Mouse (Mus musculus) stomach, postnatal 0 days (tissue): ENCODE data around the gene Meis1. TPM values are rescaled to one million over a fixed set of nuclear protein-coding genes. Genes with fewer than 3 reads are reported as not detected.

Source experiments
- ATAC-seq: fragments of 200-750 bp; cut with Nextera tagmentation; 2 replicates; pipeline ENCODE4 v1.8.0; 2017; ENCODE audit not compliant: low FRiP score, low TSS enrichment
- DNase-seq: peaks from one replicate; pipeline ENCODE4 v3.0.0-alpha.2; 2016; ENCODE audit warnings: low spot score
- H3K27ac ChIP-seq: fragments of 300-500 bp; sonication (generic); replicated peaks from 2 replicates; pipeline ENCODE4 v1.5.1; 2014; ENCODE audit warnings: mild to moderate bottlenecking, control low read depth
- H3K27me3 ChIP-seq: fragments of 300-500 bp; sonication (generic); 2 replicates; pipeline ENCODE4 v1.6.1; 2014; ENCODE audit warnings: low read length; ENCODE audit not compliant: control insufficient read depth, insufficient read depth
- H3K36me3 ChIP-seq: fragments of 300-500 bp; sonication (generic); 2 replicates; pipeline ENCODE4 v1.6.1; 2014; ENCODE audit warnings: low read length, mixed read lengths; ENCODE audit not compliant: control insufficient read depth, insufficient read depth
- H3K4me1 ChIP-seq: fragments of 300-500 bp; sonication (generic); replicated peaks from 2 replicates; pipeline ENCODE4 v1.6.1; 2014; ENCODE audit warnings: antibody characterized with exemption; ENCODE audit not compliant: control insufficient read depth, insufficient read depth
- H3K4me2 ChIP-seq: fragments of 300-500 bp; sonication (generic); replicated peaks from 2 replicates; pipeline ENCODE4 v1.6.1; 2014; ENCODE audit warnings: low read depth, mild to moderate bottlenecking, control low read depth, moderate library complexity
- H3K4me3 ChIP-seq: fragments of 300-500 bp; sonication (generic); 2 replicates; pipeline ENCODE4 v1.5.1; 2014; ENCODE audit warnings: low read depth, low read length, control low read depth
- H3K9ac ChIP-seq: fragments of 300-500 bp; sonication (generic); 2 replicates; pipeline ENCODE4 v1.6.1; 2014; ENCODE audit warnings: mild to moderate bottlenecking, low read length, control low read depth, mixed read lengths
- H3K9me3 ChIP-seq: fragments of 300-500 bp; sonication (generic); 2 replicates; pipeline ENCODE4 v1.6.1; 2016; ENCODE audit warnings: low read length; ENCODE audit not compliant: control insufficient read depth
- CTCF ChIP-seq: IDR thresholded peaks from 2 replicates; pipeline ENCODE4 v1.5.1; 2016; ENCODE audit warnings: antibody characterized with exemption, low read depth, mild to moderate bottlenecking, moderate library complexity
- EP300 ChIP-seq: optimal IDR thresholded peaks from 2 replicates; pipeline ENCODE3; 2016; ENCODE audit warnings: antibody characterized with exemption
- WGBS: fragments of 180-500 bp; shearing (Covaris S2); extraction: QIAGEN DNeasy Blood & Tissue Kit; methylation state at CpG from one replicate; pipeline ENCODE4 v1.1.7; 2014; 5-methylcytosine and 5-hydroxymethylcytosine counted together
- polyA plus RNA-seq: library from polyadenylated mRNA; unstranded; fragments of >200 nt; fragmentation: Nextera tagmentation; extraction: Ambion mirVana; gene quantifications from 2 replicates; pipeline ENCODE4 v1.2.1, GENCODE M21; 2015

The Meis1 gene
- 48.5 and 50.2 TPM in 2 replicates for polyA plus RNA-seq

- no peaks in the 10 kb centered on the region for H3K27me3 ChIP-seq
- H3K4me3 ChIP-seq: peak within 1 kb of the TSS; percentile 68
- ATAC-seq (peak; percentile 97), DNase-seq (peak; percentile 94)
- H3K4me2 ChIP-seq: peak within 1 kb of the TSS; percentile 92
- peak within 1 kb of the TSS; percentile 94 for H3K9ac ChIP-seq
- TF ChIP-seq CTCF: no peak; the same call in 1 of the 2 replicates
- TF ChIP-seq EP300: peak; percentile 64
- peak within 1 kb of the TSS; percentile 99 for H3K27ac ChIP-seq
- H3K9me3 ChIP-seq: no peaks in the 10 kb centered on the region
- no peaks in the 10 kb centered on the region for H3K4me1 ChIP-seq
- no peaks in the 10 kb centered on the region for H3K36me3 ChIP-seq
- WGBS: under 1% methylated on average over 29 of the region's 29 CpGs
Observed at GRCm38 (mm10) chr11:19018489-19019203, at the start of gene Meis1. Meis1 (minus strand) TSS chr11:19018985.

- TF ChIP-seq CTCF (no peak), EP300 (no peak)
- WGBS: 62% methylated on average over 5 of the region's 5 CpGs
- no peak for ATAC-seq
- Histone ChIP-seq H3K9me3 (no peaks in the 10 kb centered on the region), H3K4me3 (no peak overlapping the region), H3K36me3 (no peaks in the 10 kb centered on the region), H3K4me2 (no peak overlapping the region), H3K4me1 (no peaks in the 10 kb centered on the region), H3K27ac (no peak overlapping the region), H3K27me3 (no peaks in the 10 kb centered on the region), H3K9ac (no peak overlapping the region)
- DNase-seq: no peak
Observed at GRCm38 (mm10) chr11:19067334-19067733, 48.5 kb upstream of the Meis1 start.

- Histone ChIP-seq H3K36me3 (no peaks in the 10 kb centered on the region), H3K27ac (no peak overlapping the region), H3K9me3 (no peaks in the 10 kb centered on the region), H3K27me3 (no peaks in the 10 kb centered on the region), H3K4me1 (no peaks in the 10 kb centered on the region), H3K9ac (no peak overlapping the region), H3K4me3 (no peak overlapping the region), H3K4me2 (no peak overlapping the region)
- 61% methylated on average over 7 of the region's 7 CpGs for whole genome bisulfite sequencing
- DNase-seq: no peak
- ATAC-seq: no peak
- TF ChIP-seq EP300 (no peak), CTCF (no peak)
Observed at GRCm38 (mm10) chr11:19049276-19049675, 30.5 kb upstream of the Meis1 start.

- H3K27ac ChIP-seq: no peak overlapping the region
- no peaks in the 10 kb centered on the region for H3K36me3 ChIP-seq
- ATAC-seq: no peak
- no peak overlapping the region for H3K4me2 ChIP-seq
- H3K27me3 ChIP-seq: no peaks in the 10 kb centered on the region
- H3K4me3 ChIP-seq: no peak overlapping the region
- no peak for DNase-seq
- 94% methylated on average over 10 of the region's 10 CpGs for WGBS
- no peaks in the 10 kb centered on the region for H3K4me1 ChIP-seq
- no peak overlapping the region for H3K9ac ChIP-seq
- TF ChIP-seq EP300 (no peak), CTCF (no peak)
- no peaks in the 10 kb centered on the region for H3K9me3 ChIP-seq
Observed at GRCm38 (mm10) chr11:19036595-19037166, 17.9 kb upstream of the Meis1 start.

GRCm38 (mm10) chr11:19026581-19027561, 8.1 kb upstream of the Meis1 start:
- DNase-seq (peak; percentile 79), ATAC-seq (peak; percentile 92)
- H3K9ac ChIP-seq: peak overlapping the region; percentile 82
- TF ChIP-seq CTCF (no peak), EP300 (no peak)
- peak overlapping the region; percentile 81 for H3K27ac ChIP-seq
- H3K9me3 ChIP-seq: no peaks in the 10 kb centered on the region
- peak overlapping the region; percentile 57 for H3K4me3 ChIP-seq
- H3K36me3 ChIP-seq: no peaks in the 10 kb centered on the region
- no peaks in the 10 kb centered on the region for H3K27me3 ChIP-seq
- peak overlapping the region; percentile 97 for H3K4me2 ChIP-seq
- under 1% methylated on average over 58 of the region's 58 CpGs for WGBS
- H3K4me1 ChIP-seq: no peaks in the 10 kb centered on the region
